Mouse (Mus musculus): ENCODE data around the gene Oscp1. TPM values are rescaled to one million over a fixed set of nuclear protein-coding genes. Genes with fewer than 3 reads are reported as not detected.
A peak's percentile ranks its signal among the peaks of the same experiment; 100 is the strongest.

Gene Oscp1
- polyA plus RNA-seq, 1 experiment from 2014 or later = 13.7 TPM

GRCm38 (mm10) chr4:126068842-126069241, 10.5 kb downstream of the Oscp1 start:
- 0 out of 2 replicates have a peak, but pooled peaks cover 1% of the 10 kb centered on the region for H3K36me3 ChIP-seq (ENCODE audit: control insufficient read depth, insufficient read depth, low read length)

GRCm38 (mm10) chr4:126077833-126078232, 19.5 kb downstream of the Oscp1 start:
- ATAC-seq (ENCODE audit: low read depth) = no peak
- Histone ChIP-seq H3K4me1 (ENCODE audit: control insufficient read depth, insufficient read depth, low read length) (no peaks in the 10 kb centered on the region), H3K9ac (ENCODE audit: low read depth, low read length) (no peak overlapping the region), H3K27me3 (replicated peaks; ENCODE audit: control insufficient read depth, insufficient read depth, low read length) (no peaks in the 10 kb centered on the region), H3K4me2 (ENCODE audit: low read depth, low read length) (no peak overlapping the region), H3K36me3 (ENCODE audit: control insufficient read depth, insufficient read depth, low read length) (peaks cover 11% of the 10 kb centered on the region; the same call in 1 of the 2 replicates), H3K9me3 (ENCODE audit: control insufficient read depth, low read length) (no peaks in the 10 kb centered on the region), H3K4me3 (ENCODE audit: low read depth, low read length) (no peak overlapping the region), H3K27ac (replicated peaks; ENCODE audit: low read depth, low read length) (no peak overlapping the region)
- WGBS = 77% methylated on average over 6 of the region's 6 CpGs
- no peak for DNase-seq (ENCODE audit: low spot score)

More at GRCm38 (mm10) chr4:126068842-126069241, 10.5 kb downstream of the Oscp1 start:
- no peak for ATAC-seq (ENCODE audit: low read depth)
- no peaks in the 10 kb centered on the region for H3K9me3 ChIP-seq (ENCODE audit: control insufficient read depth, low read length)
- H3K27ac ChIP-seq (replicated peaks; ENCODE audit: low read depth, low read length) = no peak overlapping the region
- no peak overlapping the region for H3K9ac ChIP-seq (ENCODE audit: low read depth, low read length)
- WGBS = 81% methylated on average over 6 of the region's 6 CpGs
- H3K27me3 ChIP-seq (replicated peaks; ENCODE audit: control insufficient read depth, insufficient read depth, low read length) = no peaks in the 10 kb centered on the region
- DNase-seq (ENCODE audit: low spot score) = no peak
- no peak overlapping the region for H3K4me3 ChIP-seq (ENCODE audit: low read depth, low read length)
- H3K4me2 ChIP-seq (ENCODE audit: low read depth, low read length) = no peak overlapping the region
- no peaks in the 10 kb centered on the region for H3K4me1 ChIP-seq (ENCODE audit: control insufficient read depth, insufficient read depth, low read length)

- H3K9ac ChIP-seq (ENCODE audit: low read depth, low read length) = no peak overlapping the region
- H3K27me3 ChIP-seq (replicated peaks; ENCODE audit: control insufficient read depth, insufficient read depth, low read length) = no peaks in the 10 kb centered on the region
- 85% methylated on average over 4 of the region's 4 CpGs for WGBS
- no peak overlapping the region for H3K4me2 ChIP-seq (ENCODE audit: low read depth, low read length)
- H3K4me1 ChIP-seq (ENCODE audit: control insufficient read depth, insufficient read depth, low read length) = no peaks in the 10 kb centered on the region
- no peak overlapping the region for H3K4me3 ChIP-seq (ENCODE audit: low read depth, low read length)
- ATAC-seq (ENCODE audit: low read depth) (no peak), DNase-seq (ENCODE audit: low spot score) (no peak)
- no peaks in the 10 kb centered on the region for H3K9me3 ChIP-seq (ENCODE audit: control insufficient read depth, low read length)
- H3K27ac ChIP-seq (replicated peaks; ENCODE audit: low read depth, low read length) = no peak overlapping the region
- peaks cover 11% of the 10 kb centered on the region for H3K36me3 ChIP-seq (ENCODE audit: control insufficient read depth, insufficient read depth, low read length)
These were observed 20.9 kb downstream of the Oscp1 start for GRCm38 (mm10) chr4:126079266-126079665.

GRCm38 (mm10) chr4:126081601-126082000, 23.2 kb downstream of the Oscp1 start:
- WGBS = 96% methylated on average over 1 of the region's 1 CpGs
- Histone ChIP-seq H3K36me3 (ENCODE audit: control insufficient read depth, insufficient read depth, low read length) (peaks cover 11% of the 10 kb centered on the region), H3K9ac (ENCODE audit: low read depth, low read length) (no peak overlapping the region), H3K9me3 (ENCODE audit: control insufficient read depth, low read length) (no peaks in the 10 kb centered on the region), H3K4me1 (ENCODE audit: control insufficient read depth, insufficient read depth, low read length) (no peaks in the 10 kb centered on the region), H3K4me3 (ENCODE audit: low read depth, low read length) (no peak overlapping the region), H3K4me2 (ENCODE audit: low read depth, low read length) (no peak overlapping the region), H3K27ac (replicated peaks; ENCODE audit: low read depth, low read length) (no peak overlapping the region), H3K27me3 (replicated peaks; ENCODE audit: control insufficient read depth, insufficient read depth, low read length) (no peaks in the 10 kb centered on the region)
- DNase-seq (ENCODE audit: low spot score) = no peak
- no peak for ATAC-seq (ENCODE audit: low read depth)

GRCm38 (mm10) chr4:126083021-126083420, 24.7 kb downstream of the Oscp1 start:
- Histone ChIP-seq H3K27me3 (replicated peaks; ENCODE audit: control insufficient read depth, insufficient read depth, low read length) (no peaks in the 10 kb centered on the region), H3K9me3 (ENCODE audit: control insufficient read depth, low read length) (no peaks in the 10 kb centered on the region), H3K27ac (replicated peaks; ENCODE audit: low read depth, low read length) (no peak overlapping the region), H3K36me3 (ENCODE audit: control insufficient read depth, insufficient read depth, low read length) (peaks cover 11% of the 10 kb centered on the region), H3K4me3 (ENCODE audit: low read depth, low read length) (no peak overlapping the region), H3K4me1 (ENCODE audit: control insufficient read depth, insufficient read depth, low read length) (no peaks in the 10 kb centered on the region), H3K9ac (ENCODE audit: low read depth, low read length) (no peak overlapping the region), H3K4me2 (ENCODE audit: low read depth, low read length) (no peak overlapping the region)
- no peak for DNase-seq (ENCODE audit: low spot score)
- ATAC-seq (ENCODE audit: low read depth) = no peak
- WGBS = 94% methylated on average over 9 of the region's 9 CpGs

GRCm38 (mm10) chr4:126084382-126084781, 26.0 kb downstream of the Oscp1 start:
- H3K9ac ChIP-seq (ENCODE audit: low read depth, low read length) = no peak overlapping the region
- no peak overlapping the region for H3K4me2 ChIP-seq (ENCODE audit: low read depth, low read length)
- H3K36me3 ChIP-seq (ENCODE audit: control insufficient read depth, insufficient read depth, low read length) = peaks cover 11% of the 10 kb centered on the region
- H3K27me3 ChIP-seq (replicated peaks; ENCODE audit: control insufficient read depth, insufficient read depth, low read length) = no peaks in the 10 kb centered on the region
- H3K4me3 ChIP-seq (ENCODE audit: low read depth, low read length) = no peak overlapping the region
- no peak overlapping the region for H3K27ac ChIP-seq (replicated peaks; ENCODE audit: low read depth, low read length)
- DNase-seq (ENCODE audit: low spot score) = no peak
- ATAC-seq (ENCODE audit: low read depth) = no peak
- H3K9me3 ChIP-seq (ENCODE audit: control insufficient read depth, low read length) = no peaks in the 10 kb centered on the region
- WGBS = 58% methylated on average over 8 of the region's 8 CpGs
- no peaks in the 10 kb centered on the region for H3K4me1 ChIP-seq (ENCODE audit: control insufficient read depth, insufficient read depth, low read length)

GRCm38 (mm10) chr4:126085996-126086576, 27.7 kb downstream of the Oscp1 start:
- H3K9ac ChIP-seq (ENCODE audit: low read depth, low read length) = no peak overlapping the region; the same call in 1 of the 2 replicates
- H3K27me3 ChIP-seq (replicated peaks; ENCODE audit: control insufficient read depth, insufficient read depth, low read length) = no peaks in the 10 kb centered on the region
- peaks cover 11% of the 10 kb centered on the region for H3K36me3 ChIP-seq (ENCODE audit: control insufficient read depth, insufficient read depth, low read length)
- no peaks in the 10 kb centered on the region for H3K9me3 ChIP-seq (ENCODE audit: control insufficient read depth, low read length)
- DNase-seq (ENCODE audit: low spot score) (peak; percentile 91), ATAC-seq (ENCODE audit: low read depth) (peak; percentile 86)
- no peak overlapping the region for H3K4me2 ChIP-seq (ENCODE audit: low read depth, low read length)
- H3K4me1 ChIP-seq (ENCODE audit: control insufficient read depth, insufficient read depth, low read length) = no peaks in the 10 kb centered on the region
- H3K4me3 ChIP-seq (ENCODE audit: low read depth, low read length) = no peak overlapping the region
- WGBS = 30% methylated on average over 6 of the region's 7 CpGs
- H3K27ac ChIP-seq (replicated peaks; ENCODE audit: low read depth, low read length) = peak overlapping the region; percentile 52

GRCm38 (mm10) chr4:126090101-126090847, 31.9 kb downstream of the Oscp1 start:
- no peak overlapping the region for H3K9ac ChIP-seq (ENCODE audit: low read depth, low read length)
- no peaks in the 10 kb centered on the region for H3K36me3 ChIP-seq (ENCODE audit: control insufficient read depth, insufficient read depth, low read length)
- H3K4me1 ChIP-seq (ENCODE audit: control insufficient read depth, insufficient read depth, low read length) = no peaks in the 10 kb centered on the region
- no peak for ATAC-seq (ENCODE audit: low read depth)
- H3K4me2 ChIP-seq (ENCODE audit: low read depth, low read length) = no peak overlapping the region
- no peaks in the 10 kb centered on the region for H3K9me3 ChIP-seq (ENCODE audit: control insufficient read depth, low read length)
- 70% methylated on average over 7 of the region's 7 CpGs for WGBS
- no peak for DNase-seq (ENCODE audit: low spot score)
- no peak overlapping the region for H3K4me3 ChIP-seq (ENCODE audit: low read depth, low read length)
- H3K27ac ChIP-seq (replicated peaks; ENCODE audit: low read depth, low read length) = no peak overlapping the region
- H3K27me3 ChIP-seq (replicated peaks; ENCODE audit: control insufficient read depth, insufficient read depth, low read length) = no peaks in the 10 kb centered on the region

GRCm38 (mm10) chr4:126090848-126091124, 32.4 kb downstream of the Oscp1 start:
- no peak overlapping the region for H3K4me2 ChIP-seq (ENCODE audit: low read depth, low read length)

More at GRCm38 (mm10) chr4:126090848-126091124, 32.4 kb downstream of the Oscp1 start:
- Histone ChIP-seq H3K4me3 (ENCODE audit: low read depth, low read length) (no peak overlapping the region), H3K9me3 (ENCODE audit: control insufficient read depth, low read length) (no peaks in the 10 kb centered on the region), H3K9ac (ENCODE audit: low read depth, low read length) (no peak overlapping the region), H3K36me3 (ENCODE audit: control insufficient read depth, insufficient read depth, low read length) (no peaks in the 10 kb centered on the region), H3K27ac (replicated peaks; ENCODE audit: low read depth, low read length) (no peak overlapping the region), H3K4me1 (ENCODE audit: control insufficient read depth, insufficient read depth, low read length) (no peaks in the 10 kb centered on the region), H3K27me3 (replicated peaks; ENCODE audit: control insufficient read depth, insufficient read depth, low read length) (no peaks in the 10 kb centered on the region)
- ATAC-seq (ENCODE audit: low read depth) (no peak), DNase-seq (ENCODE audit: low spot score) (no peak)
- WGBS = 65% methylated on average over 4 of the region's 4 CpGs
